Mouse (Mus musculus): Measurements from ENCODE around the gene Tmcc2. TPM values are rescaled to one million over a fixed set of nuclear protein-coding genes. Genes with fewer than 3 reads are reported as not detected.
A peak's percentile ranks its signal among the peaks of the same experiment; 100 is the strongest.

Tmcc2 gene
- total and polyA plus RNA-seq, 3 experiments, result 4.1 to 7.2 TPM; not detected in 1

DNA sequence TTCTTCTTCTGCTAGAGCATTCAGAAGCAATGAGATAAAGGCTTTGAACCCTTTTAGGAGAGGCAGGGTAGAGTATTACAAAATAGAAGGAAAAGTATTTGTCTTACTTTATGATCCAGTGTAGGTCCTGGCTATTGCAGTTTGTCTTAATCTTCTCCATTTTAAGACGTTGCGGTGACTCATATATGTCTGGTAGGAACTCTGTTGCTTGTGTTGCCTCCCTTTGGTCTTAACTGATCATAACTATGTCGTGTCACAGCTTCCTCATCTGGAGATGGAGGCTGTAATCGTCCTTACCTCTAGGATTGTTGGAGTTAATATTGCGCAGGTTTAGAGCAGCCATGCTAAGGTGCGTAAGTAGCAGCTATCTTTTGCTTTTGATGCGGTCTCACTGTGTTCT lies 29.6 kb upstream of the Tmcc2 start (continued):
- TF ChIP-seq KAT2A (conservative IDR thresholded peaks at IDR 0.05; ENCODE audit: low read depth, low read length) (no peak), CHD2 (IDR thresholded peaks at IDR 0.05; ENCODE audit: low read length) (no peak)

DNA sequence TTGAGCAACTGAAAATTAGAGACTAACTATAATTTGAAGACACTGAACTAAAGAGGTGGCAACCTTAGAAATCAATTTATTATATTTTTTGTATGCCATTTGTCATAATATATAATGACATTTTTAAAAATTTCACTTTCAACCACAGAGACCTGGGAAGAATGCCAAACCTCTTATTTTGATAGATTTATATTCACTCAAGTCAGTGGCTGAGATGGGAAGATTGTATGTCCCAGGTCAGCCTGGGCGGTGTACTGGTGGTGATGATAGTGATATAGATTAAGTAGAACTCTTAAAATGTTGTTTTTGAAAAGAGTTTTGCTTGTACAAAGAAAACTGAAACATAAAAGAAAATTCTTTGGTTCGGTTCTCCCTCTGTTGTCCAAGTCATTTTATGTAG lies 29.1 kb upstream of the Tmcc2 start:
- Histone ChIP-seq H3K9ac (ENCODE audit: control insufficient read depth, low read depth, low read length, poor library complexity, severe bottlenecking) (peak overlapping the region; percentile 40), H3K79me2 (ENCODE audit: control insufficient read depth, insufficient read depth, low read length, poor library complexity) (peaks cover 3% of the 10 kb centered on the region; the same call in 1 of the 2 replicates), H3K4me3 (ENCODE audit: control insufficient read depth in 1 of 2, insufficient read depth in 1 of 2, low read depth in 2 of 2, low read length in 2 of 2) (peak overlapping the region; percentile 24 to 66), H3K4me1 (ENCODE audit: control insufficient read depth in 1 of 2, insufficient read depth in 2 of 2, low read length in 2 of 2) (peaks cover 20 to 28% of the 10 kb centered on the region in 2 experiments), H3K36me3 (ENCODE audit: control insufficient read depth in 1 of 2, insufficient read depth in 2 of 2, low read length in 2 of 2) (peaks cover 0 to 31% of the 10 kb centered on the region in 2 experiments; a peak in 2 of 4 replicates), H3K27me3 (ENCODE audit: control insufficient read depth in 1 of 2, insufficient read depth in 2 of 2, low read length in 2 of 2) (no peaks in the 10 kb centered on the region), H3K27ac (ENCODE audit: control insufficient read depth, low read depth, low read length) (peak overlapping the region; percentile 89), H3K9me3 (replicated peaks; ENCODE audit: insufficient read depth, low read length) (no peaks in the 10 kb centered on the region)
- DNase-seq (ENCODE audit: low read depth, low spot score), result peak; percentile 82
- no peak for TF ChIP-seq GABPA (IDR thresholded peaks at IDR 0.05; ENCODE audit: low read depth, low read length)
- TF ChIP-seq MEF2A (IDR thresholded peaks at IDR 0.05; ENCODE audit: extremely low read depth, insufficient replicate concordance, low read depth, low read length, poor library complexity, severe bottlenecking), result 0 out of 2 replicates have a peak, but pooled peaks have one; percentile 23
- no peak for TF ChIP-seq MXI1 (IDR thresholded peaks at IDR 0.05; ENCODE audit: low read depth, low read length)
- no peak for TF ChIP-seq SMC3 (IDR thresholded peaks at IDR 0.05; ENCODE audit: low read depth, low read length)
- TF ChIP-seq ZMIZ1 (IDR thresholded peaks at IDR 0.05; ENCODE audit: low read depth, low read length), result no peak
- peak; percentile 85 for TF ChIP-seq TCF12 (IDR thresholded peaks at IDR 0.05; ENCODE audit: low read depth, low read length)
- TF ChIP-seq ZNF384 (IDR thresholded peaks at IDR 0.05; ENCODE audit: low read depth, low read length), result peak; percentile 18; the same call in 1 of the 2 replicates
- TF ChIP-seq MYC (IDR thresholded peaks at IDR 0.05; ENCODE audit: low read depth, low read length), result no peak
- TF ChIP-seq MAX (IDR thresholded peaks at IDR 0.05; ENCODE audit: low read length), result no peak
- TF ChIP-seq TBP (IDR thresholded peaks at IDR 0.05; ENCODE audit: low read depth, low read length), result no peak
- no peak; the same call in 1 of the 2 replicates for TF ChIP-seq CHD2 (IDR thresholded peaks at IDR 0.05; ENCODE audit: low read length)
- TF ChIP-seq POLR2A (IDR thresholded peaks at IDR 0.05; ENCODE audit: control insufficient read depth in 1 of 2, insufficient read depth in 1 of 2, low read depth in 1 of 2, low read length in 2 of 2, poor library complexity in 1 of 2), result no peak
- TF ChIP-seq EP300 (IDR thresholded peaks at IDR 0.05; ENCODE audit: low read depth in 1 of 2, low read length in 2 of 2), result peak; percentile 84 to 86
- TF ChIP-seq JUND (IDR thresholded peaks at IDR 0.05; ENCODE audit: low read depth, low read length), result no peak
- TF ChIP-seq HCFC1 (IDR thresholded peaks at IDR 0.05; ENCODE audit: low read depth, low read length), result peak; percentile 9; the same call in 1 of the 2 replicates
- no peak for TF ChIP-seq E2F4 (IDR thresholded peaks at IDR 0.05; ENCODE audit: borderline replicate concordance, low read depth, low read length)
- no peak for TF ChIP-seq NRF1 (IDR thresholded peaks at IDR 0.05; ENCODE audit: insufficient read depth, low read depth, low read length, poor library complexity, severe bottlenecking)
- no peak for TF ChIP-seq CHD1 (IDR thresholded peaks at IDR 0.05; ENCODE audit: low read depth, low read length)
- no peak for TF ChIP-seq ZC3H11A (IDR thresholded peaks at IDR 0.05; ENCODE audit: low read depth, low read length)
- TF ChIP-seq BHLHE40 (IDR thresholded peaks at IDR 0.05; ENCODE audit: borderline replicate concordance, low read depth, low read length), result peak; percentile 12; the same call in 1 of the 2 replicates
- TF ChIP-seq UBTF (IDR thresholded peaks at IDR 0.05; ENCODE audit: borderline replicate concordance, insufficient read depth, low read depth, low read length), result no peak
- TF ChIP-seq ELF1 (IDR thresholded peaks at IDR 0.05; ENCODE audit: low read depth, low read length), result no peak
- TF ChIP-seq NELFE (IDR thresholded peaks at IDR 0.05; ENCODE audit: low read depth, low read length), result no peak
- no peak; the same call in 1 of the 2 replicates for TF ChIP-seq MYB (IDR thresholded peaks at IDR 0.05; ENCODE audit: low read depth, low read length)
- no peak for TF ChIP-seq MAZ (IDR thresholded peaks at IDR 0.05; ENCODE audit: low read depth, low read length)
- peak; percentile 84 for TF ChIP-seq ETS1 (IDR thresholded peaks at IDR 0.05; ENCODE audit: low read depth, low read length)
- no peak for TF ChIP-seq POLR2AphosphoS5 (IDR thresholded peaks at IDR 0.05; ENCODE audit: borderline replicate concordance, low read depth, low read length)
- TF ChIP-seq ZKSCAN1 (IDR thresholded peaks at IDR 0.05; ENCODE audit: low read depth, low read length), result no peak
- TF ChIP-seq POLR2AphosphoS2 (IDR thresholded peaks at IDR 0.05; ENCODE audit: low read length), result no peak
- TF ChIP-seq KAT2A (conservative IDR thresholded peaks at IDR 0.05; ENCODE audit: low read depth, low read length), result no peak
- TF ChIP-seq TAL1 (IDR thresholded peaks at IDR 0.05; ENCODE audit: low read length), result peak; percentile 48
- peak; percentile 24; the same call in 1 of the 2 replicates for TF ChIP-seq SIN3A (IDR thresholded peaks at IDR 0.05; ENCODE audit: low read length)
- 0 out of 2 replicates have a peak, but pooled peaks have one; percentile 3 for TF ChIP-seq USF1 (IDR thresholded peaks at IDR 0.05; ENCODE audit: low read depth, low read length)
- TF ChIP-seq USF2 (IDR thresholded peaks at IDR 0.05; ENCODE audit: borderline replicate concordance in 1 of 2, insufficient read depth in 1 of 2, low read depth in 1 of 2, low read length in 2 of 2), result no peak
- TF ChIP-seq RCOR1 (IDR thresholded peaks at IDR 0.05; ENCODE audit: low read depth, low read length), result peak; percentile 93

Measured in MEL (cell line).